Mouse (Mus musculus) retina, adult 2 months (tissue): ENCODE measurements around the gene Olfr49.

ENCODE experiments used
- DNase-seq: peaks from one replicate; pipeline ENCODE4 v3.0.0-alpha.2; 2012; ENCODE audit warnings: low read depth, low spot score

The Olfr49 gene

GRCm38 (mm10) chr14:54284839-54285238 lies at the start of gene Olfr49:
Gene Olfr49, minus strand, starts transcription at chr14:54284939.
- no peak for DNase-seq

DNA sequence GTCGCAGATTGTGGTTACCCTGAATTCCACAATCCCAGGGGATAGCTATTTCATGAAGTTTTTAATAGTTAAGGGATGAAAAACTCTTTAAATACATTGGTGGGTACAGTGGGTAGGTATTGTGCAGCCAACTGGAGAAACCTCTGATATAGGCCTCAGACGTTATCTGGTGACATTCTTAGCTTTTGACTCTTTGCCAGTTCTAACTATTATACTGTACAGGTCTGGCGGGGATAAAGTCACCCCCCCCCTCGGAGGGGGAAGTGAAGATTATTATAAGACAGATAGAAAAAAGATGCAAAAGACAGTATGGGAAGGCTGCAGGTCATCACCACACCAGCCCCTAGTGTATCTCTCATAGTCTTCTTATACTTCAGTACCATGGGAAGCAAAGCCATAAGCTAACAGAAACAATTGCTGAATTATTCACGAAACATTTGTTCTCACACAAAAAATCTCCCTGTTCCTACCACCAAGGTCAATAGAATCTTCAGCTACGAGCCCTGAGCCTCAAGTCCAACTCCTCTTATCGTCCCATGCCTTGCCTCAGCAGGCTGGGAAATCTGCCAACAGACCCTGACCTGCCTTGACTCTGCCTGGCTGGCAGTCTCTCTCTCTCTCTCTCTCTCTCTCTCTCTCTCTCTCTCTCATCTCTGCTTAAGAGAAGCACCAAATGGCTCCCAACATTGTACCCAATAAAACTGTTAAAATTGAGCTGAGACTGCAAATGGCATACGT lies 48.9 kb upstream of the Olfr49 start:
- DNase-seq = no peak

DNA sequence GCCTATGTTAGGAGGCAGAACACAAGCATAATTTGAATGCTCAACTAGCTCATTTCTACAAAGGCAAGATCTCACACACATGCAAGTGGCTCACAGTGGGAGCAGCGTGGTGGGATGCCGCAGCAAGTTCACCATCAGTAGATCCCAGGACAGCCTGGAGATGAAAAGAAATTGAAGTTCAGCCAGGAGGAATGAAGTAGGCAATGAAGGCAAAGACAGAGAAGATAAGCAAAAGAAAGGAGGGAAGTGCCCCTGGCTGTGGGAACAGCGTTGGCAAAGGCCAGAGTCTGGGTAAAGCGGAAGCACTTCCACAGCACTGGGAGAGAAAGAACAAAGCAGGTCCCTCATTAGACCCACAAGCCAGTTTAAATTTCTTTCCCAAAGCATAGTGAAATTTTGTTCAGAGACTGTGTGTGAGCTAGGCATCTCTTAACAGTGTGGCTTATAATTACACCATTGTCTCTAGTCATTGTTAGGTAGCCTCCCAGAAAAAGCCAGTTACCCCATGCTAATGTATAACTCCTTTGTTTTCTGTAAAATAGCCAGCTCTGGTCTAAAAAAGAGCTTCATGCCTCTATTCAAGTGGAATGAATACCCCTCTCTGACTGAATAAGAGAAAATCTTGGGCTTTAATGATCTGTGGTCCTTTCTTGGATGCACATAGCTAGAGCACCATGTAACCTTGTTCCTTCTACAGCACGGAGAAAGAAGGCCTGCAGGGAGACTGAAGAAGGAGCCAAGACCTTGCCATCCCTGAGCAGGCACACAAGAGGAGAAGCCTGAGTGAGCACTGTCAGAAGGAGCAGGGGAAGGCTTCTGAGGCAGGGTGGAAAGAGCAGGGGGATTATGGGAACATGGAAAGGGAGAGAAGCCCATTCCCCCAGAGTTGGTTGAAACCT lies 47.7 kb upstream of the Olfr49 start:
- DNase-seq = no peak

GRCm38 (mm10) chr14:54331178-54331577 lies 46.4 kb upstream of the Olfr49 start:
- DNase-seq = no peak

GRCm38 (mm10) chr14:54329201-54329600 lies 44.5 kb upstream of the Olfr49 start:
- no peak for DNase-seq

DNA sequence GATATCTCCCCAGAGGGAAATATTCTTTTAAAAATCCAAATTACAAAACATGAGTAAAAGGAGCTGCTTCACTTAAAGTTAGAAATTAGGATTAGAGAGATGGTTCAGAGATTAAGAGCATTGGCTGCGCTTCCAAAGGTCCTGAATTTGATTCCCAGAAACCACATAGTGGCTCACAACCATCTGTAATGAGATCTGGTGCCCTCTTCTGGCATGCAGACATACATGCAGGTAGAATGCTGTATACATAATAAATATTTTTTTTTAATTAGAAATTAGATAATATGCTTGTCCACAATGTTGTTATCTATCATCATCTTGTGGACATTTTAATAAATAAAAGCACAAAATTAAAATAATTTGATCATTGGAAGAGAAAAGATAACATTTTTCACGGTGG lies 43.8 kb upstream of the Olfr49 start:
- no peak for DNase-seq

- DNase-seq = no peak
Measured at GRCm38 (mm10) chr14:54324486-54324885, 39.7 kb upstream of the Olfr49 start.

GRCm38 (mm10) chr14:54321556-54322376 lies 37.0 kb upstream of the Olfr49 start:
- DNase-seq = no peak

DNA sequence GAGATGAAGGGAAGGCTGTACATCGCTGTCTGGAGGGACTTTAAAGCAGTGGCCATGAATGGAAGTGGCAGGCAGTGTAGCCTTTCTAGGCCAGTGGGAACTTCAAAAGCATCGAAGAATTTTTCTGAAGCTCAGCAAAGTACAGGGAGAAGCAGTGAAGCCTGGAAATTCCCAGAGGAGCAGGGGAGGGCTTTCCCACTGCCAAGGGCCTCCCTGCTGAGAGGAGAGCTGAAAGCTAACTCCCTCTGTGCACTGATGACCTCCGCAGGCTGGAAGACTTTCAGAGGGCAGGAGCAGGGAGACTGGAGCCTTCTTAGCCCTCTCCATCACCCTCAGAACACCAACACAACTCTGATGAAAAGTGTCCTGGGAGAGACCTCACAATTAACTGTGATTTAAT lies 27.0 kb upstream of the Olfr49 start:
- DNase-seq = no peak

GRCm38 (mm10) chr14:54300676-54301075 lies 15.9 kb upstream of the Olfr49 start:
- DNase-seq = no peak

DNA sequence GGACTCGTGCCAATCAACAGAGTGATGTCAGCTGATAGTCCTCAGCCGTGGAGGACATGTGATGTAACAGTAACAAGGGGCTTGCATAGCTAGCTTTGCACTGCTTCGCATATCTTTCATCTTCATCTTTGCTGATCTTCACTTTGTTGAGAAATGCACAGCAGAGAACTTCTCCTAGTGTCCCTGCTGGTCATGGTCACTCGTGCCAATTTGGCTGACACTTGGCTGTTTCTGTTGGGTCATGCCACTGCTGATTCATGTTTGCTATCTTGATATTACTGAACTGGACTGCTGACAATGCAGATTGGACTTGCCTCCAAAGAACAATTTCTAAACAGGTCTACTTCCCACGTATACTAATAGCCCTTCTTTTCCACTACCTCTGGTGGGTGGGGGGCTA lies 15.4 kb upstream of the Olfr49 start:
- DNase-seq = no peak

DNA sequence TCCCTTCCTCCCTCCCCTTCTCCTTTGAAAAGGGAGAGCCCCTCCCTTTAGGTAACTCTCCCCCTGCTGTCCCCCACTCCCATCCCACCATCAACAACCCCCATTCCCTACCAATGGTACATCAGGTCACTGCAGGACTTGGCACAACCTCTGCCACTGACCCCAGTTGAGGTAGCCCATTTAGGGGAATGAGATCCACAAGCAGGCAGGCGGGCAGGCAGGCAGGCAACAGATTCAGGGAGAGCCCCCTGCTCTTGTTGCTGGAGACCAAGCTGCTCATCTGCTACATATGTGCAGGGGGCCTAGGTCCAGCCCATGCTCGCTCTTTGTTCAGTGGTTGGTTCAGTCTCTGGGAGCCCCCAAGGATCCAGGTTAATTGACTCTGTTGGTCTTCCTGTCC lies 8.3 kb downstream of the Olfr49 start:
- no peak for DNase-seq

- no peak for DNase-seq
Measured at GRCm38 (mm10) chr14:54272696-54273095, 12.0 kb downstream of the Olfr49 start.

- no peak for DNase-seq
Measured at GRCm38 (mm10) chr14:54271976-54272606, 12.6 kb downstream of the Olfr49 start.

- no peak for DNase-seq
Measured at GRCm38 (mm10) chr14:54270413-54270812, 14.3 kb downstream of the Olfr49 start.

DNA sequence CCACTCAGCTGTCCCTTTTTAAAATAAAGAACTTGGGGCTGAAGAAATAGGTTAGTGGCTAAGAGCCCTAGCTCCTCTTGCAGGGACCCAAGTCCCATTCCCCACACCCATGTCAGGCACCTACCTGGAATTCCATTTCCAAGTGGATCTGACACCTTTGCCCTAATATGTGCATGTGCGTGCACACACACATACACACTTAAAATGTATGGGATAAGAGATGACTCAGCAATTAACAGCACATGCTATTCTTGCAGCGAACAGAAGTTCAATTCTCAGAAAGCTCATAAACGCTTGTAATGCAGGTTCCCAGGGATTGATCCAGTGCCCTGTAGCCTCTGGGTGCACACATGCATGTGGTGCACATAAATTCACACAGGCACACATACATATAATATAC lies 15.2 kb downstream of the Olfr49 start:
- DNase-seq = no peak

DNA sequence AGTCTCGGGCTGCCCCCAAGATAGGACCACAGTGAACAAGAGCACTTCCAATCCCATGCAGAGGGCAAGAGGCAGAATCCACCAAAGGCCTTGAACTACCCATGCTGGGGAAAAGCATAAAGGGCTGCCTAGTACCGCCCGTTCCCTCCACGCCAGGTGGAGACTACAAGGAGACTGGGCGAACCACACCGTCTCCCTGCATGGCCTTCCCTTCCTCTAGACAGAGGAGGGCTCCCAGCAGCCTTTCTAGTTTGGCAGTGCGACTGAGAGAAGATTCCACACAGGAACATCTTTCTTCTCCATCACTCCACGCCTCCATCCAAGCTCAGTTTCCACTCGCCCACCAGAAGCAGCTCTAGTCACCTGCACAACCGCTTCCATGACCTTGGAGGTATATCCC lies 16.8 kb downstream of the Olfr49 start:
- no peak for DNase-seq

DNA sequence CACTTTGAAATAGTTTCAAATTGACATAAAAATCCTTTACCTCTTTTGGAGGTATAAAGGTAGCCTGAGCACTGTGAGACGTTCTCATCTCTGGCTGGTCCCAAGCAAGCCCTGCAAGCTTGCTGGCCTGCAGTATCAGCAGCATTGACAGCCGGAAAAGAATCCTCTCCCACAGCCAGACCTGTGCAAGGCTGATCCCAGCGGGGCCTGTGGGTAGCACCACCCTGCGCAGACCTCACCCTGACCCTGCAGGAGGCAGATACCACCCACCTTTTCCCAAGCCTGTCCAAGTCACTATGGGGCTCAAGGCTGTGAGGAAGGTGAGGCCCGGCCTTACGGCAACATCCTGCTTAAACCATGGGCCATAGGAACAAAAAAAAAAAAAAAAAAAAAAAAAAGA lies 18.8 kb downstream of the Olfr49 start:
- no peak for DNase-seq

DNA sequence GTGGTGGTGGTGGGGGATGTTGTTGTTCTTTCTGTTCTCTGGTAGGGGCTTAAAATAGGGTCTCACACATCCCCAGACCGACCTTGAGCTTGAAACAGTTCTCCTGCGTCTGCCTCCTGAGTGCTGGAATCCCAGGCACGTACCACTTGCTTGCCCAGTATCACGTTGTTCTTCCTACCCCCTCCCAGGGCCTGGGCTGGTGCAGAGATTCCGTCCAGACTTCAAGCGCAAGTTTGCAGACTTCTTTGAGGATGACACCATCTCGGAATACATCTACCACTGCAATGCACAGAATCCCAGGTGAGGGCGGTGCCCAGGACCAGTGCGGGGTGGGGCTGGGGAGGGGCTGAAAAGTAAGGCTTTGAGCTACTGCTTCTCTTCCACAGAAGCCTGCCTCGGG lies 19.6 kb downstream of the Olfr49 start:
- no peak for DNase-seq

GRCm38 (mm10) chr14:54264231-54264630 lies 20.5 kb downstream of the Olfr49 start:
- no peak for DNase-seq

- no peak for DNase-seq
Measured at GRCm38 (mm10) chr14:54263099-54263498, 21.6 kb downstream of the Olfr49 start.

DNA sequence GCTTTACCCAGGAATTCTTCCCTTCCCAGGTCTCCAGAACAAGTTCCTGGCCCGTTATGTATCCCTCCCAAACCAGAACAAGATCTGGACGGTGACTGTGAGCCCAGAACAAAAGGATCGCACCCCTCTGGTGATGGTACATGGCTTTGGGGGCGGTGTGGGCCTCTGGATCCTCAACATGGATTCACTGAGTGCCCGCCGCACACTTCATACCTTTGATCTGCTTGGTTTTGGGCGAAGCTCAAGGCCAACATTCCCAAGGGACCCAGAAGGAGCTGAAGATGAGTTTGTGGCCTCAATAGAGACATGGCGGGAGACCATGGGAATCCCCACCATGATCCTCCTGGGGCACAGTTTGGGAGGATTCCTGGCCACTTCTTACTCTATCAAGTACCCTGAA lies 22.1 kb downstream of the Olfr49 start:
- DNase-seq = no peak
